ENCODE assay signal across 8 mouse cellular contexts in the genomic region with DNA sequence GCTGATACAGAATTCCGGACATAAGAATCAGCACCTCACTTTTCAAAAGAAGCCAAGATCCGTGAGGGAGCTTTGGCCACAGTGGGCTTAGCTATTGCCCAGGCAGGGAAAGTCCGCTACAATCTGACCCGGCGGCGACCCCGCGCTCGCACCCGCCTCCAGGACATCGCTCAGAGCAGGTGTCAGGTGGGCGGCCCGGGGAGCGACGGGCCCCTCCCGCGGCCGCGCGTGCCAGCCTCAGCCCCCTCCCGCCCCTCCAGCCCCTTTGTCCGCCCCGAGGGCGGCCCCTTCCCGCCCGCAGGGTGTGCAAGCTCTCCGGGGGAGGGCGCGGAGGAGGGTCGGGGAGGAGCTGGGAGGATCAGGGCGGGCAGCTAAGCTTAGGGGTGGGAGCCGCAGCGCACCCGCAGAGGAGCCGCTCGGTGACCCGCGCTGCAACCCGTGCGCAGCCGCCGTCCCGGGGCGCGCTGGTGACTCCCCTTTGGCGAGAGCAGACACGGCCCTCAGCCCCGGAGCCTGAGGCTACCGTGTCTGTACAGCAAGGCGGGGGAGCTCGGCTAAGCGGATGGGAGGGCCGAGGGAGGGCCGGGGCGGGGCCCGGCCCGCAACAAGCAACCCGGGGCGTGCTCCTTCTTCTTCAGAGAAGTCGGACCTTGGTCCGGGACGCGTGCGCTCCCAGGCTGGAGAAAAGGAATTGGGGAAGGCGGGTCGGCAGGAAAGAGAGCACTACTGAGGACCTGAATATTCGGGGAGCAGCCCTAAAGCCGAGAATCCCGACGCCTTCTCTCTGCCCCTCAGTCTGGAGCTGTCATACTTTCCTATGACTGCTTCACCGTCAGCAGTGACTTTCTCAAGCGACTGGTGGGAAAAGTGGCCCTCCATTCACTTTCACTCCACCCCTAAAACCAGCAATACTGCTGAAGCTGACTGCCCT. TPM values are rescaled to one million over a fixed set of nuclear protein-coding genes. Genes with fewer than 3 reads are reported as not detected.
DNase-seq lines count a peak whose midpoint lies in the region; ATAC-seq and TF ChIP-seq lines count a peak whose summit lies in the region.

No protein-coding gene starts in this region.

- peak overlapping the region; percentile 21 for H3K4me3 ChIP-seq in left cerebral cortex, adult 2 months
- peak overlapping the region; percentile 66 for H3K4me3 ChIP-seq in embryonic facial prominence, embryonic 10.5 days
- peak overlapping the region; percentile 43 for H3K4me3 ChIP-seq in intestine, embryonic 15.5 days (replicated peaks)
- H3K4me3 ChIP-seq in testis, adult 2 months (ENCODE audit: control insufficient read depth, low read depth, low read length), result peak overlapping the region; percentile 59

- intact Hi-C loops in left cerebral cortex, adult 2 months (cut with DNase I), result no loop called here
- intact Hi-C loops in left cerebral cortex, postnatal 14 days (cut with DNase I), result no loop called here

- no peaks in the 10 kb centered on the region for H3K9me3 ChIP-seq in embryonic facial prominence, embryonic 10.5 days
- H3K9me3 ChIP-seq in intestine, embryonic 15.5 days, result no peaks in the 10 kb centered on the region

- TF ChIP-seq CTCF in left cerebral cortex, adult 2 months (IDR thresholded peaks at IDR 0.05), result no peak
- no peak for TF ChIP-seq CTCF in testis, adult 2 months (IDR thresholded peaks at IDR 0.05; ENCODE audit: control insufficient read depth, insufficient read depth, insufficient replicate concordance, low read depth, low read length)

- no peak for DNase-seq in left cerebral cortex, adult 2 months (ENCODE audit: extremely low spot score in 1 of 2, low spot score in 2 of 2)
- no peak for DNase-seq in left cerebral cortex, postnatal 14 days (ENCODE audit: low spot score in 2 of 2)
- peak; percentile 75 for DNase-seq in embryonic facial prominence, embryonic 10.5 days (ENCODE audit: low spot score)
- DNase-seq in lung, postnatal 10 days, result peak; percentile 11
- no peak for DNase-seq in adipocyte (ENCODE audit: low spot score)
- no peak for DNase-seq in thymus, postnatal 14 days

- no peaks in the 10 kb centered on the region for H3K36me3 ChIP-seq in embryonic facial prominence, embryonic 10.5 days (replicated peaks)
- no peaks in the 10 kb centered on the region for H3K36me3 ChIP-seq in intestine, embryonic 15.5 days
- H3K36me3 ChIP-seq in testis, adult 2 months (ENCODE audit: control insufficient read depth, insufficient read depth, low read length), result no peaks in the 10 kb centered on the region

- H3K4me1 ChIP-seq in embryonic facial prominence, embryonic 10.5 days, result peaks cover 13% of the 10 kb centered on the region
- peaks cover 12% of the 10 kb centered on the region for H3K4me1 ChIP-seq in intestine, embryonic 15.5 days (replicated peaks)
- peaks cover 10% of the 10 kb centered on the region for H3K4me1 ChIP-seq in testis, adult 2 months (ENCODE audit: control insufficient read depth, insufficient read depth, low read length)

- H3K9ac ChIP-seq in intestine, embryonic 15.5 days, result peak overlapping the region; percentile 24; the same call in 1 of the 2 replicates

- H3K4me2 ChIP-seq in intestine, embryonic 15.5 days (replicated peaks), result peak overlapping the region; percentile 85

- TF ChIP-seq POLR2A in testis, adult 2 months (IDR thresholded peaks at IDR 0.05; ENCODE audit: control insufficient read depth, low read depth, low read length), result no peak

- H3K27ac ChIP-seq in left cerebral cortex, adult 2 months, result no peak overlapping the region
- peak overlapping the region; percentile 66 for H3K27ac ChIP-seq in embryonic facial prominence, embryonic 10.5 days (replicated peaks)
- no peak overlapping the region for H3K27ac ChIP-seq in intestine, embryonic 15.5 days
- H3K27ac ChIP-seq in testis, adult 2 months (ENCODE audit: control insufficient read depth, insufficient read depth, low read depth, low read length), result no peak overlapping the region

- WGBS in embryonic facial prominence, embryonic 10.5 days, result under 1% methylated on average over 72 of the region's 72 CpGs
- WGBS in intestine, embryonic 15.5 days, result 1% methylated on average over 71 of the region's 72 CpGs

- peak; percentile 94 for ATAC-seq in intestine, embryonic 15.5 days

- H3K27me3 ChIP-seq in embryonic facial prominence, embryonic 10.5 days (replicated peaks; ENCODE audit: low read depth, poor library complexity, severe bottlenecking), result peaks cover 75% of the 10 kb centered on the region
- peaks cover 55% of the 10 kb centered on the region for H3K27me3 ChIP-seq in intestine, embryonic 15.5 days (replicated peaks)
- peaks cover 7% of the 10 kb centered on the region for H3K27me3 ChIP-seq in testis, adult 2 months (ENCODE audit: control insufficient read depth, insufficient read depth, low read length)

RNA-seq across cellular contexts. Expression of a gene that starts 9.5 kb away (rescaled TPM):
- total RNA-seq in left cerebral cortex, adult 2 months (2021), result 1 to 10 TPM; 1.7 to 2.3 TPM
- 1 to 10 TPM; 2.2 to 3.1 TPM for total RNA-seq in left cerebral cortex, postnatal 14 days (2021)
- polyA plus RNA-seq in embryonic facial prominence, embryonic 10.5 days (2016; fragmentation: Nextera tagmentation; extraction: Ambion mirVana), result 7.2 and 8.1 TPM in 2 replicates
- polyA plus RNA-seq in intestine, embryonic 15.5 days (2015; fragmentation: Nextera tagmentation; extraction: Ambion mirVana), result not detected in 2 replicates
- polyA plus RNA-seq in testis, adult 2 months (2012; rRNA removed), result not detected in 2 replicates

Comparison
In these comparisons a context has a peak if more than half of its experiments do, and no peak if none do; other contexts are left out.
1. DNase-seq: peak in embryonic facial prominence, embryonic 10.5 days (single experiment) and lung, postnatal 10 days (single experiment); none in left cerebral cortex, adult 2 months (0 of 2), left cerebral cortex, postnatal 14 days (0 of 2), adipocyte (single experiment) and thymus, postnatal 14 days (single experiment).
2. Peak in every context shown above with its lines, with median percentiles within 50 percentile points of each other: H3K4me3 ChIP-seq.